Mouse (Mus musculus) embryo, embryonic 9.5 days (tissue): ENCODE measurements around the gene Fam83g.

ENCODE experiments used
- DNase-seq: peaks from one replicate; pipeline ENCODE4 v3.0.0-alpha.2; 2017; ENCODE audit errors: extremely low spot score

The Fam83g gene

DNA sequence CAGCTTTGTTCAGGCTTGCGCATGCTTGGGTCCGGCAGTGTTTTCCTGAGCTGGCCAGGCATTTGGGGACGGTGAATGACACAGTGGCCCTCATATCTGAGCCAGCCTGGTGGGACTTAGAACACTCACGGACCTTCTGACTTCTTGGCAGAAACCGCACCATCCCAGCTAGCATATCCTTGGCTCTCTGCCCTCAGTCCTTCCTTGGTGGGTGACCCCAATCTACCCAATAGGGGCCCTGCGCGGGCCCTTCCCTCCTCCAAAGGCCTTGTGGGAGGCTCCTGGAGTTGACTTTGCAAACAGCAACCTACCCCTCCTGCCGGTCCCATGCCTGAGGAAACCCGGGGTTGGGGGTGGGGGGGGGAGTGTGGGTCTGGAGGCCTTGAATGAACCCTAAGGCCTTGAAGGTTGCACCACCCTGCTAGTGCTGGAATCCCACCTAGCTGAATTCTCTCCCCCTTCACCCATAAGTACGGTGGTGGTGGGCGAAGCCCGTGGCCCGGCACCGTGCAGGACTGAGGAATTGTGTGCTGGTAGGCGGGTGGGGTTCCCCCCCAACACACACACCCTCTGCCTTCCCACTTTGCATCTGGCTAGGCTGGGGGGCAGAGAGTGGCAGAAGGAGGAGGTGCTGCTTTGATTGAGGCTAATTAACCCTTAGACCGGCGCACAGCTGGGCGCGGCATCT is 9.6 kb upstream of the Fam83g start:
- peak; percentile 49 for DNase-seq

GRCm38 (mm10) chr11:61674839-61675159 is 9.1 kb upstream of the Fam83g start:
- peak; percentile 86 for DNase-seq

DNA sequence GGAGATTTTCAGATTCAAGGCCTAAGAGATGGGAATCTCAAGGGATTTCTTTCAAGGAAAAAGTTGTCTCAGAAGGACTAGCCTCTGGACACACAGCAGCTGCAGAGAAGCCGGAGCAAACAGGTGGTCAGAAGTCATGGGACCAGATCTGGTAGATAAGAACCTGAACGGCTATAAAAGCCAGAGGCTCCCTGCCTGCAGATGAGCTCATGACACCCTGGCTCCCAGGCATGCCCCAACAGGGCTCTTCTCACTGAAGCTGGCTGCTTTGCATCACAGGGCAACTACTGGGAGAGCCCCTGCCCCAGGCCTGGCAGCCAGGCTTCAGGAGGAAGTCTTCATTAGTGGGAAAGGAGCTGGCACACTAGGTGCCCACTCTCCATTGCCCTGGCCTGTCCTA is 8.6 kb upstream of the Fam83g start:
- no peak for DNase-seq

DNA sequence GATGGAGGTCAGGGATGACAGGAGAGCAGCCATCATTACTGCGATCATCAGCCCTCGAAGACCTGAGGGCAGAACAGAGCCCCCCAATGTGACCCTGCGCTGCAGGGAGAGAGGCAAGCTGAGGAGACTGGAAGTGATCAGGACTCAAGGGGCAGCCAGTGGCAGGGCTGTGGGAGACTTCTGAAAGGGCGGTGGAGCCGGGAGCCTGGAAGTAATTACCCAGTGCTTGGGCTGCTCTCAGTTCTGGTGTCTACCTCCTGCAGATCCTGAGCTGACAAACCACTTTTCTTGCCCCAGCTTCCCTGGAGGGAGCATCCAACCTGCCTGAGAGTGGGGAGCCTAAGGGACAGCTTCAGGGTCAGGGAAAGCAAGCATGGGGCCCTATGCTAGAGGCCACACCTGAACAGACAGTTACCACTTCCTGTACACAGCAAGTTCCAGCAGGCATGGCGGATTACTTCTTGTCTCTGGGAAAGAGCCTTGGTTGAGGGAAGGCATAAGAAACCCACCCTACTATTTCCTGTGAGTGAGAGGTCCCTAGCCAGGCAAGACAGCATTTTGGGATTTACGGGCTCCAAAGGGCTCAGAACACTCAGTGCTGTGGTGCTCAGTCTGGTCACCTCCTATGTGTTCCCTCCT is 7.6 kb upstream of the Fam83g start:
- DNase-seq: peak; percentile 35

GRCm38 (mm10) chr11:61677709-61678108 is 6.2 kb upstream of the Fam83g start:
- DNase-seq: no peak

- no peak for DNase-seq
Observed at GRCm38 (mm10) chr11:61679091-61679866, 4.6 kb upstream of the Fam83g start.

GRCm38 (mm10) chr11:61685119-61685725 is 1.3 kb downstream of the Fam83g start:
- DNase-seq: no peak

DNA sequence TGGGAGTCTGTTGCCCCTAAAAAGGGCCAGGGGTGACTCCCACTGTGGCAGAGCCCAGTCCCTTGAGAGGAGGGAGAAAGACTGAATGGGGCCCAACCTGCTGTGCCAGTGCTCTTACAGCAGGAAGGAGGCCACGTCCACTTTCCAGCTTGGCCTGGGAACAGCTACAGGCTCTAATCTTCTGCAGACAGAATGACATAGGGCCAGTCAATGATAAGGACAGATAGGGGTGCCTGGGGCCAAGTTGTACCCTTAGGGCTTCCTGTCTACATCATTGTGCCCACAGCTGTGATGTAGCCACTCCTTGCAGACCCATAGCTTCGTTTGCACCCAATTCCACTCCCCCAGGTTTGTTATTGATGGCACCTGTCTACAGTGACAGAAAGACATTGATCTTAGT is 2.2 kb downstream of the Fam83g start:
- DNase-seq: no peak

DNA sequence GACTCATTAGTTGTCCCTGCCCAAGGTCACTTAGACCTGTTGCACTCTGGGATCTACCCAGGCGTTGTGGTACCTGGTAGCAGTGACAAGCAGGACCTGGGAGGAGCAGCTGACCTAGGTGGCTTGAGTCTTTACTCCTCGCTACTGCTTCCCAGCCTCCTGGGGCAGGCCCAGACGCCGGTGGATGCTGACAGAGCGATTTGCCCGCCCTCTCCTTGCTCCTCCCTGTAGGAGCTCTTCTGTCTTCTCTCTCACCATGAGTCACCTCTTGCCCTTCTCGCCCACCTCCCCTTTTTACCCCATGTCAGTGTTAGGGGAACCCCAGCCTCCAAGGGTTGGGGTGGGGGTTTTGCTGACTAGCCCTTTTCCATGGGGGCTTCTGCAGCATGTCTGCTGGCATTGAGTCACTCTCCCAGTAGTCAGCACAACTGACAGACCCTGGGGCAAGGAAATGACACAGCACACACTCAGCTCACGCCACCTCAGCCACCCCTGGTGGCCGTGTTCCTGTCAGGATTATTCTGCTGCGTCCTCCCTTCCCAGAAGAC is 3.1 kb downstream of the Fam83g start:
- no peak for DNase-seq

GRCm38 (mm10) chr11:61687595-61687994 is 3.7 kb downstream of the Fam83g start:
- DNase-seq: no peak

DNA sequence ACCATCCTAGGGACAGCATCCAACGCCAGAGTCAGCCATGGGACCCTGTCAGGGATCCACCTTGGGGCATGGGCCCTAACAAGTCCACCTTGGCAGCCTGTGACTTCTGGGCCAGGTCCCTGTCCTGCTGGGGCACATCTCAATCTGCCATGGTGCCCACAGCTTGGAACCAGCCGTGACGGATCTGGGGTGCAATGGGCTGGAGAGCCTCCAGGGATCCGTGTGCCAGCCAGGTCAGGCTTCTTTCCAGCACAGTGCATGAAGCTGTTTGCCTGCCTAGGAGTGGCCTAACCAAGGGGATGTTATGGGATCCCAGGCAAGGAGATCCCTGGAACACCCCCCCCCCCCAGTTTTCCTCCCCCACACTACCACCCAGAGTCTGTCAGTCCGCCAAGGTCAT is 9.1 kb downstream of the Fam83g start:
- DNase-seq: no peak

DNA sequence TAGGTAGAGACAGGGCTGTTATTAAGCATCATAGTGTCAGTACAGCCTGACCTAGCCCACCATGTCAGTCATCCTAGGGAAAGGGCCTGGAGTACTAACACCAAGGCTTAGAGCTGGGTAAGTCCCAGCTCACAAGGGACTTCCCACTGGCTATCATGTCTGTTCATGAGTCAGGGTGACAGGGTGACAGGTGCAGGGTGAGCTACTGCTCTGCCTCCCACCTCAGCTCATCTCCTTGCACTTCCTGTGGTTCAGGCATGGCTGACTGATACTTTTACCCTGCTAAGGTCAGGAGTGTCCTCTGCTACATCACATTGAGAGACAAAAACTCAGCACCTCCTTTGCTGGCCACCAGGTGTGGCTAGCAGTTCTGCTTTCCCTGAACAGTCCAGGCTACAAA is 15.0 kb downstream of the Fam83g start:
- DNase-seq: no peak

GRCm38 (mm10) chr11:61699460-61699859 is 15.6 kb downstream of the Fam83g start:
- DNase-seq: no peak

DNA sequence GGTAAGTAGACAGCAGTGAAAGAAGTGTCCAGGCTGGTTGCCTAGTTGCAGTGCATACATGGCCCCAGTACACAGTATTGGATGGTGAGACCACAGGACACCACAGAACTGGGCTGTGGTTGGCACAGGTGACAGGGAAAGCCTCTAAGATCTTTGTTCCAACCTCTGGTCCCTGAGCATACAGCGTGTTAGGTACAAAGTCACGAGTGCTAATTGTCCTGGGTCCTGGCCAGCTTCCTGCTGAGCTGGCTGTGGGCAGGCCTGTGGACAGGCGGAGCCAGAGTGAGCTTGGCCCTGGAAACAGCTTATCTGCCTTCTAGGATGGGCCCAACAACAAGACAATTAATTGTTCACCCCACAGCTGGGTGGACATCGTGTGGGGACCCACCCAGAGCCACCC is 16.0 kb downstream of the Fam83g start:
- DNase-seq: no peak

- peak; percentile 14 for DNase-seq
Observed at GRCm38 (mm10) chr11:61701696-61702095, 17.8 kb downstream of the Fam83g start.

GRCm38 (mm10) chr11:61702494-61702893 is 18.6 kb downstream of the Fam83g start:
- DNase-seq: no peak

GRCm38 (mm10) chr11:61705581-61705980 is 21.7 kb downstream of the Fam83g start:
- no peak for DNase-seq

GRCm38 (mm10) chr11:61706232-61706631 is 22.3 kb downstream of the Fam83g start:
- DNase-seq: no peak

DNA sequence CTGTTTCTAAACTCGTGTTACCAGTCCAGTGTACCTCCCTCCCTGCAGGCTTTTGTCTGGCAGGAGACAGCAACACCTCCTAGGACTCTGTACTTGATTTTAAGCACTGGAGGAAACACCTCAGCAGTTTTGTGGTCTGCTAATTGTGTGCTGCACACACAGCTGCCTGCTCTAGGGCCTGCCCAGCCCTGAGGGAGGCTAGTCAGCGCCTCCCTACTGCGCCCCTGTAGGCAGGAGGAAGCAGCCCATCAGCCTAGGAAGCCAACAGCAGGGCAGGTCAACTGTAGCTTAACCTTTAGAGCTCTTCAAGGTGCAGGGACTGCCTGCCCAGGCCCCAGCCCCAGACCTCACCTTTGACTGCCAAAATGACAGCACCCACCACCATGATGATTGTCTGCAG is 25.0 kb downstream of the Fam83g start:
- no peak for DNase-seq

DNA sequence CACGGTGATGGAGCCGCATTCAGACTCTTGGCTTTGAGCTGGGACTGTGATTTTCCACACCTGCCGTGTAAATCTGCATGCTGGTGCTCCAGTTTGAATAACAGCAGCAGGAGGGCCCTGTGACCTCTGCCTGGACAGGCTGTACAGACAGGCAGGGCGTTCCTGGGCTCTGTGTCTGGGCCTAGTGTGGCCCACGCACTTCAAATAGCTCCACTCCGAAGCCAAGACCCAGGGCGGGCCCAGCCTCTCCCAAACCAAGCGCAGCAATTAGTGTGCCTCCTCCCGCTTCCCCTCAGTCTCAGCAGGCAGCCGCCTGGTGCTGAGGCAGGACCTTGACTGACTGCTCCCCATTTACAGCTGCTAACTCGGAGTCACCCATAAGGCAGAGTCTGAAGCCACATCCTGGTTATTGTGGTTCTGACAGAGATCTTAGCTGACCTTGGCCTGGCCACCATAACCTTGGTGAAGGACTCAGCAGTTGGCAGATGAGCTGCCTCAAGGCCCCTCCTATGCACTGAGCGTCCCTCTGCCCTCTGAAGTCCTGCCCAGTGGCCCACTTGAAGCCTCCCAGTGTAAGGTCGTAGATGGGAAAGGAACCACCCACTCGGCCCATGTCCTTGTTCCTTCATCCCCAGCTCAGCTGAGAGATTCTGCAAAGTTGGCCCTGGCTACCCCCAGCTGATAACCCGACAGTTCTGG is 29.4 kb downstream of the Fam83g start:
- DNase-seq: no peak

- peak; percentile 80 for DNase-seq
Observed at GRCm38 (mm10) chr11:61714346-61715117, 30.6 kb downstream of the Fam83g start.
